Mouse (Mus musculus): Measurements from ENCODE around the gene Depdc1b. TPM values are rescaled to one million over a fixed set of nuclear protein-coding genes. Genes with fewer than 3 reads are reported as not detected.

Depdc1b gene
- polyA plus RNA-seq, 1 experiment from 2014 or later, result 5.6 TPM

DNA sequence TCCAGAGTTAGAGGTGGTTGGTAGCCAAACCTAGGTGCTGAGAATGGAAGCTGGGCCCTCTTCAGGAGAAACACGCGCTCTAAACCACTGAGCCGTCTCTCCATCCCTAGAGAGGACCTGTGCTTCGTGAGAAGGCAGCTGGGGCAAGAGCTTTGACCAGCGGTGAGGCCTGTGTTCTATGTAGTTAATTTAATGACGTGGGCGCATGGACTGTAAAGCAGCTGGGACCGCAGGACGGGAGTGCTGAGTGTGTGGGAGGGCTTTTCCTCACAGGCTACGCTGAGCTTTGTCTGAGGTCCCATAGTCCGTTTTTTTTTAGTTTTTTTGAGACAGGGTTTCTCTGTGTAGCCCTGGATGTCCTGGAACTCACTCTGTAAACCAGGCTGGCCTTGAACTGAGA is 20.1 kb downstream of the Depdc1b start:
- H3K4me2 ChIP-seq (ENCODE audit: low read depth, low read length), result no peak overlapping the region
- 88% methylated on average over 11 of the region's 11 CpGs for WGBS
- no peaks in the 10 kb centered on the region for H3K4me1 ChIP-seq (ENCODE audit: control insufficient read depth, insufficient read depth, low read length)

GRCm38 (mm10) chr13:108337340-108337739 is 21.2 kb downstream of the Depdc1b start:
- no peak for ATAC-seq (ENCODE audit: low read depth)
- no peaks in the 10 kb centered on the region for H3K27me3 ChIP-seq (replicated peaks; ENCODE audit: control insufficient read depth, insufficient read depth, low read length)
- no peak overlapping the region for H3K27ac ChIP-seq (replicated peaks; ENCODE audit: low read depth, low read length)
- DNase-seq (ENCODE audit: low spot score), result no peak
- H3K4me3 ChIP-seq (ENCODE audit: low read depth, low read length), result no peak overlapping the region
- WGBS, result 93% methylated on average over 6 of the region's 6 CpGs
- H3K4me1 ChIP-seq (ENCODE audit: control insufficient read depth, insufficient read depth, low read length), result no peaks in the 10 kb centered on the region
- no peaks in the 10 kb centered on the region for H3K36me3 ChIP-seq (ENCODE audit: control insufficient read depth, insufficient read depth, low read length)
- H3K4me2 ChIP-seq (ENCODE audit: low read depth, low read length), result no peak overlapping the region
- no peaks in the 10 kb centered on the region for H3K9me3 ChIP-seq (ENCODE audit: control insufficient read depth, low read length)
- H3K9ac ChIP-seq (ENCODE audit: low read depth, low read length), result no peak overlapping the region

More for the DNA sequence above, 20.1 kb downstream of the Depdc1b start:
- no peaks in the 10 kb centered on the region for H3K27me3 ChIP-seq (replicated peaks; ENCODE audit: control insufficient read depth, insufficient read depth, low read length)
- DNase-seq (ENCODE audit: low spot score) (no peak), ATAC-seq (ENCODE audit: low read depth) (no peak)
- H3K36me3 ChIP-seq (ENCODE audit: control insufficient read depth, insufficient read depth, low read length), result no peaks in the 10 kb centered on the region
- H3K4me3 ChIP-seq (ENCODE audit: low read depth, low read length), result no peak overlapping the region
- H3K9me3 ChIP-seq (ENCODE audit: control insufficient read depth, low read length), result no peaks in the 10 kb centered on the region
- H3K27ac ChIP-seq (replicated peaks; ENCODE audit: low read depth, low read length), result no peak overlapping the region
- H3K9ac ChIP-seq (ENCODE audit: low read depth, low read length), result no peak overlapping the region

- no peak overlapping the region for H3K27ac ChIP-seq (replicated peaks; ENCODE audit: low read depth, low read length)
- ATAC-seq (ENCODE audit: low read depth), result no peak
- H3K4me1 ChIP-seq (ENCODE audit: control insufficient read depth, insufficient read depth, low read length), result no peaks in the 10 kb centered on the region
- H3K27me3 ChIP-seq (replicated peaks; ENCODE audit: control insufficient read depth, insufficient read depth, low read length), result no peaks in the 10 kb centered on the region
- WGBS, result 70% methylated on average over 7 of the region's 7 CpGs
- H3K9me3 ChIP-seq (ENCODE audit: control insufficient read depth, low read length), result no peaks in the 10 kb centered on the region
- H3K36me3 ChIP-seq (ENCODE audit: control insufficient read depth, insufficient read depth, low read length), result no peaks in the 10 kb centered on the region
- no peak overlapping the region for H3K4me2 ChIP-seq (ENCODE audit: low read depth, low read length)
- H3K4me3 ChIP-seq (ENCODE audit: low read depth, low read length), result no peak overlapping the region
- DNase-seq (ENCODE audit: low spot score), result no peak
- no peak overlapping the region for H3K9ac ChIP-seq (ENCODE audit: low read depth, low read length)
Measured at GRCm38 (mm10) chr13:108338076-108338836, 22.1 kb downstream of the Depdc1b start.

GRCm38 (mm10) chr13:108339907-108340596 is 23.9 kb downstream of the Depdc1b start:
- DNase-seq (ENCODE audit: low spot score) (no peak), ATAC-seq (ENCODE audit: low read depth) (no peak)
- Histone ChIP-seq H3K4me1 (ENCODE audit: control insufficient read depth, insufficient read depth, low read length) (no peaks in the 10 kb centered on the region), H3K36me3 (ENCODE audit: control insufficient read depth, insufficient read depth, low read length) (no peaks in the 10 kb centered on the region), H3K27ac (replicated peaks; ENCODE audit: low read depth, low read length) (no peak overlapping the region), H3K4me2 (ENCODE audit: low read depth, low read length) (no peak overlapping the region), H3K27me3 (replicated peaks; ENCODE audit: control insufficient read depth, insufficient read depth, low read length) (no peaks in the 10 kb centered on the region), H3K4me3 (ENCODE audit: low read depth, low read length) (no peak overlapping the region), H3K9me3 (ENCODE audit: control insufficient read depth, low read length) (no peaks in the 10 kb centered on the region), H3K9ac (ENCODE audit: low read depth, low read length) (no peak overlapping the region)
- WGBS, result 82% methylated on average over 10 of the region's 10 CpGs

DNA sequence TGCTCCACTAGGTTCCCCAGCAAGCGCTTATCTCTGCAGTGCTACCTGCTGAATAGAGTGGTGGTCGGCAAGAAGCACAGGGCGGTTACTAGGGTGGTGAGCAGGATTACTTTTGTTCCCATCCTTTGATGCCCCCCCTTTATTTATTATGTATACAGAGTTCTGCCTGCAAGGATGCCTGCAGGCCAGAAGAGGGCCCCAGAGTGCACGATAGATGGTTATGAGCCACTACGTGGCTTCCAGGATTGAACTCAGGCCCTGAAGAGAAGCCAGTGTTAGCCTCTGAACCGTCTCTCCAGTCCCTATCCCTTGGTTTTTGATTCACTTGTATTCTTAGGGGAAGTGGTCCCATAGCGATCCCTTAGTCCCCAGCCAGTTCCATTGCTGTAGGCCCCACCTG is 25.5 kb downstream of the Depdc1b start:
- DNase-seq (ENCODE audit: low spot score) (no peak), ATAC-seq (ENCODE audit: low read depth) (no peak)
- Histone ChIP-seq H3K4me3 (ENCODE audit: low read depth, low read length) (no peak overlapping the region), H3K36me3 (ENCODE audit: control insufficient read depth, insufficient read depth, low read length) (no peaks in the 10 kb centered on the region), H3K9ac (ENCODE audit: low read depth, low read length) (no peak overlapping the region), H3K9me3 (ENCODE audit: control insufficient read depth, low read length) (no peaks in the 10 kb centered on the region), H3K4me2 (ENCODE audit: low read depth, low read length) (no peak overlapping the region), H3K27me3 (replicated peaks; ENCODE audit: control insufficient read depth, insufficient read depth, low read length) (no peaks in the 10 kb centered on the region), H3K27ac (replicated peaks; ENCODE audit: low read depth, low read length) (no peak overlapping the region), H3K4me1 (ENCODE audit: control insufficient read depth, insufficient read depth, low read length) (no peaks in the 10 kb centered on the region)
- whole genome bisulfite sequencing, result 77% methylated on average over 7 of the region's 7 CpGs

DNA sequence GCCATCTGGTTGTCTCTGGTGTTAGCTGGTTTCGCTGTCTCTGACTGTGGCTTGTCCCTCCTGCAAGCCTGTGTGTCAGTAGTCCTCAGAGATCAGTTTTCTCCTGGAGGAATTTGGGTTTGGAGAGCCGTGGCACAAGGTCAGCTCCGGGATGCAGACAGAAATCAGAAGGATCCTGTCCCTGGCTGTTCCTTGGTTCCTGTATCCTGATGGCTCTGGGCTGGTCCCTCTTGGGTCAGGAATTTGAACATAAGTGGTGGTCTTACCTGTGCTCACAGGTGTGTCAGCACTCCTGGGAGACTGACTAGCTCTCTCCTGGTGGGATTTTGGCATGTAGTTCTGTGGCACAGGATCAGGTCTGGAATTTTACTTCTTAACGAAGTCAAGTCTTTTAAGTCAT is 29.6 kb downstream of the Depdc1b start:
- no peak for ATAC-seq (ENCODE audit: low read depth)
- Histone ChIP-seq H3K4me3 (ENCODE audit: low read depth, low read length) (no peak overlapping the region), H3K9me3 (ENCODE audit: control insufficient read depth, low read length) (no peaks in the 10 kb centered on the region), H3K4me2 (ENCODE audit: low read depth, low read length) (no peak overlapping the region), H3K9ac (ENCODE audit: low read depth, low read length) (no peak overlapping the region), H3K27ac (replicated peaks; ENCODE audit: low read depth, low read length) (no peak overlapping the region), H3K4me1 (ENCODE audit: control insufficient read depth, insufficient read depth, low read length) (no peaks in the 10 kb centered on the region), H3K36me3 (ENCODE audit: control insufficient read depth, insufficient read depth, low read length) (no peaks in the 10 kb centered on the region), H3K27me3 (replicated peaks; ENCODE audit: control insufficient read depth, insufficient read depth, low read length) (no peaks in the 10 kb centered on the region)
- WGBS, result 49% methylated on average over 4 of the region's 4 CpGs
- DNase-seq (ENCODE audit: low spot score), result no peak

DNA sequence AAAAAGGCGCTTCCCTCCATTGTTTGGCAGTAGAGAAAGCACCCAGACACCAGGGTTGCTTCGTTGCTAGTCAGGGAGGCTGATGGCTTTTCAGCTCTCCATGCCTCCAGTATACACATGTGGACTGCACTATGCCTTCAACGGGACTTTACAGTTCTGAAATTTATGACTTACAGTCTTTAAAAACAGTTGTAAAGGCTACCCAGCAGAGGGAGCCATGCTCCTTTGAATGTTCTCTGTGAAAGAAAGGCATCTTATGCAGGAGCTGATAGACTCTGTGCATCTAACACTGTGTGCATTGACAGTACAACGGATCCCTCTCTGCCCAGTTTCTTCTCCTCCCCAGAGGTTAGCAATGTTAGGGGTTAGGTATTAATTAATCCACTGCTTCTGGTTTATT is 30.9 kb downstream of the Depdc1b start:
- Histone ChIP-seq H3K27me3 (replicated peaks; ENCODE audit: control insufficient read depth, insufficient read depth, low read length) (no peaks in the 10 kb centered on the region), H3K27ac (replicated peaks; ENCODE audit: low read depth, low read length) (no peak overlapping the region), H3K36me3 (ENCODE audit: control insufficient read depth, insufficient read depth, low read length) (no peaks in the 10 kb centered on the region), H3K4me3 (ENCODE audit: low read depth, low read length) (no peak overlapping the region), H3K4me1 (ENCODE audit: control insufficient read depth, insufficient read depth, low read length) (no peaks in the 10 kb centered on the region), H3K9ac (ENCODE audit: low read depth, low read length) (no peak overlapping the region), H3K9me3 (ENCODE audit: control insufficient read depth, low read length) (no peaks in the 10 kb centered on the region), H3K4me2 (ENCODE audit: low read depth, low read length) (no peak overlapping the region)
- 46% methylated on average over 4 of the region's 4 CpGs for WGBS
- ATAC-seq (ENCODE audit: low read depth) (peak; percentile 79), DNase-seq (ENCODE audit: low spot score) (peak; percentile 87)

DNA sequence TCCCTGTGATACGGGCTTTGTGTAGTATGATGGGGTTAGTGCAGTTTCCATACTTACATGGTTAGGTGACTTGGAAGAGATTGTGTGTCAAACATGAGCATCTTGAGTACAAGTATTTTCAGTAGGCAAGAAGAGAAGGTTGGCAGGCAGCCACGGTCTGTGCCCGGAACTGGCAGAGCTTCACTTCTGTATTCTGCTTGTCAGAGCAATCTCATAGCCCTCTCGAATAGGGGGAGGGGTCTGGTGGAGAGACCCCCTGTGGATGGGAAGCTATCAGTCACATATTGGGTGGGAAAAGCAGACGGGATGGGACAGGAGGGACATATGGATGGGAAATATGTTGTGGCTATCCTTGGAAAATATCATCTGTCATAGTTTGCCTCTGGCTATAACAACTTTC is 33.5 kb downstream of the Depdc1b start:
- WGBS, result 85% methylated on average over 5 of the region's 5 CpGs
- no peak overlapping the region for H3K4me3 ChIP-seq (ENCODE audit: low read depth, low read length)
- no peak overlapping the region for H3K27ac ChIP-seq (replicated peaks; ENCODE audit: low read depth, low read length)
- ATAC-seq (ENCODE audit: low read depth) (no peak), DNase-seq (ENCODE audit: low spot score) (no peak)
- H3K27me3 ChIP-seq (replicated peaks; ENCODE audit: control insufficient read depth, insufficient read depth, low read length), result no peaks in the 10 kb centered on the region
- H3K4me2 ChIP-seq (ENCODE audit: low read depth, low read length), result no peak overlapping the region
- no peaks in the 10 kb centered on the region for H3K9me3 ChIP-seq (ENCODE audit: control insufficient read depth, low read length)
- no peaks in the 10 kb centered on the region for H3K4me1 ChIP-seq (ENCODE audit: control insufficient read depth, insufficient read depth, low read length)
- no peaks in the 10 kb centered on the region for H3K36me3 ChIP-seq (ENCODE audit: control insufficient read depth, insufficient read depth, low read length)
- H3K9ac ChIP-seq (ENCODE audit: low read depth, low read length), result no peak overlapping the region

GRCm38 (mm10) chr13:108353781-108354180 is 37.6 kb downstream of the Depdc1b start:
- H3K9ac ChIP-seq (ENCODE audit: low read depth, low read length), result no peak overlapping the region
- no peak overlapping the region for H3K4me2 ChIP-seq (ENCODE audit: low read depth, low read length)
- ATAC-seq (ENCODE audit: low read depth), result no peak
- no peaks in the 10 kb centered on the region for H3K4me1 ChIP-seq (ENCODE audit: control insufficient read depth, insufficient read depth, low read length)
- no peaks in the 10 kb centered on the region for H3K36me3 ChIP-seq (ENCODE audit: control insufficient read depth, insufficient read depth, low read length)
- no peak overlapping the region for H3K4me3 ChIP-seq (ENCODE audit: low read depth, low read length)
- 81% methylated on average over 5 of the region's 5 CpGs for WGBS
- H3K27me3 ChIP-seq (replicated peaks; ENCODE audit: control insufficient read depth, insufficient read depth, low read length), result no peaks in the 10 kb centered on the region
- DNase-seq (ENCODE audit: low spot score), result no peak
- H3K27ac ChIP-seq (replicated peaks; ENCODE audit: low read depth, low read length), result no peak overlapping the region
- no peaks in the 10 kb centered on the region for H3K9me3 ChIP-seq (ENCODE audit: control insufficient read depth, low read length)

All from embryonic facial prominence, embryonic 14.5 days (tissue).